Mouse (Mus musculus): ENCODE measurements around the gene Sfrp4. TPM values are rescaled to one million over a fixed set of nuclear protein-coding genes. Genes with fewer than 3 reads are reported as not detected.
A peak's percentile ranks its signal among the peaks of the same experiment; 100 is the strongest.
"Not testable (repeated sequence)": the region's sequence is repeated elsewhere in the genome, so short reads cannot be mapped to it uniquely, and the experiment has no call there.

Gene Sfrp4
- polyA plus RNA-seq (2017; shearing (Covaris generic)) = not detected

- no peak for ATAC-seq
These were observed at the start of gene Sfrp4 for GRCm38 (mm10) chr13:19622573-19623227. Gene Sfrp4 (plus strand): TSS chr13:19623104.

GRCm38 (mm10) chr13:19574723-19575122 lies 48.2 kb upstream of the Sfrp4 start:
- ATAC-seq = not testable (repeated sequence)

- ATAC-seq = no peak
These were observed 47.0 kb upstream of the Sfrp4 start for GRCm38 (mm10) chr13:19575947-19576346.

- ATAC-seq = no peak
These were observed 31.7 kb upstream of the Sfrp4 start for GRCm38 (mm10) chr13:19590996-19591759.

- ATAC-seq = no peak
These were observed 27.8 kb upstream of the Sfrp4 start for GRCm38 (mm10) chr13:19595141-19595540.

- ATAC-seq = no peak
These were observed 23.7 kb upstream of the Sfrp4 start for GRCm38 (mm10) chr13:19599242-19599641.

- no peak for ATAC-seq
These were observed 20.4 kb upstream of the Sfrp4 start for GRCm38 (mm10) chr13:19602531-19602930.

GRCm38 (mm10) chr13:19603719-19604118 lies 19.2 kb upstream of the Sfrp4 start:
- ATAC-seq = no peak

- no peak for ATAC-seq
These were observed 18.0 kb upstream of the Sfrp4 start for GRCm38 (mm10) chr13:19604916-19605315.

- ATAC-seq = no peak
These were observed 14.8 kb upstream of the Sfrp4 start for GRCm38 (mm10) chr13:19608120-19608519.

- no peak for ATAC-seq
These were observed 10.6 kb upstream of the Sfrp4 start for GRCm38 (mm10) chr13:19612348-19612747.

- ATAC-seq = no peak
These were observed 9.9 kb upstream of the Sfrp4 start for GRCm38 (mm10) chr13:19612963-19613362.

GRCm38 (mm10) chr13:19613426-19613825 lies 9.5 kb upstream of the Sfrp4 start:
- no peak for ATAC-seq

- ATAC-seq = no peak
These were observed 8.6 kb upstream of the Sfrp4 start for GRCm38 (mm10) chr13:19614311-19614710.

- no peak for ATAC-seq
These were observed 4.8 kb upstream of the Sfrp4 start for GRCm38 (mm10) chr13:19618081-19618480.

- no peak for ATAC-seq
These were observed 4.1 kb upstream of the Sfrp4 start for GRCm38 (mm10) chr13:19618841-19619215.

GRCm38 (mm10) chr13:19619216-19619927 lies 3.5 kb upstream of the Sfrp4 start, which contains the start of gene Epdr1:
Gene Epdr1 (minus strand): TSS chr13:19619927.
- peak; percentile 56 for ATAC-seq

GRCm38 (mm10) chr13:19623228-19623905 lies 463 bp downstream of the Sfrp4 start:
- ATAC-seq = no peak

GRCm38 (mm10) chr13:19624632-19625320 lies 1.9 kb downstream of the Sfrp4 start:
- ATAC-seq = no peak

- no peak for ATAC-seq
These were observed 3.6 kb downstream of the Sfrp4 start for GRCm38 (mm10) chr13:19626473-19626872.

GRCm38 (mm10) chr13:19630768-19631709 lies 8.1 kb downstream of the Sfrp4 start:
- ATAC-seq = no peak

Data from inflammation-experienced regulatory T-cells, adult 6 months (primary cell).